Mouse (Mus musculus): ENCODE measurements around the gene Bcar3. TPM values are rescaled to one million over a fixed set of nuclear protein-coding genes. Genes with fewer than 3 reads are reported as not detected.

Gene Bcar3
- total and polyA plus RNA-seq, 3 experiments = not detected

DNA sequence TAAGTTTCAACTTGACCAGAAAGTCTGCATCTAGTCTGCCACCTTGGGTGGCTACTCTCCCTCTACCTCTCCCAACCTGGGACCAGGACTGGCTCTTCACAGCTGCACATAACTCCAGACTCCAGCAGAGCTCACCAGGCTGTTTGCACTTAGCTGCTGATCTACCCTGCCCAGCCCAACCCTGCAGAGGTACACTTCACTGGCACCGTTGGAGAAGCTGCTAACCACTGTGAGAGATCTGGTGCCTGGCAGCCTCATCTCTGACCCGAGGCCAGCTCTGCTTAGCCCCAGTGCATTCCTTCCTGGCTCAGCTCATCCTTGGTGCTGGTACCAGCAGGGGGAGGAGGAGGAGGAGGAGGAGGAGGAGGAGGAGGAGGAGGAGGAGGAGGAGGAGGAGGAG is 68.8 kb downstream of the Bcar3 start:
- H3K9ac ChIP-seq (ENCODE audit: control insufficient read depth, low read depth, low read length, poor library complexity, severe bottlenecking) = no peak overlapping the region
- H3K9me3 ChIP-seq (replicated peaks; ENCODE audit: insufficient read depth, low read length) = no peaks in the 10 kb centered on the region
- H3K36me3 ChIP-seq (ENCODE audit: control insufficient read depth in 1 of 2, insufficient read depth in 2 of 2, low read length in 2 of 2) = no peaks in the 10 kb centered on the region
- no peak for DNase-seq (ENCODE audit: low read depth, low spot score)
- H3K79me2 ChIP-seq (ENCODE audit: control insufficient read depth, insufficient read depth, low read length, poor library complexity) = no peaks in the 10 kb centered on the region
- H3K4me1 ChIP-seq (ENCODE audit: control insufficient read depth in 1 of 2, insufficient read depth in 2 of 2, low read length in 2 of 2) = no peaks in the 10 kb centered on the region
- no peaks in the 10 kb centered on the region; a peak in 1 of 4 replicates for H3K27me3 ChIP-seq (ENCODE audit: control insufficient read depth in 1 of 2, insufficient read depth in 2 of 2, low read length in 2 of 2)
- no peak overlapping the region for H3K4me3 ChIP-seq (ENCODE audit: control insufficient read depth in 1 of 2, insufficient read depth in 1 of 2, low read depth in 2 of 2, low read length in 2 of 2)
- TF ChIP-seq HCFC1 (IDR thresholded peaks at IDR 0.05; ENCODE audit: low read depth, low read length) (no peak), ELF1 (IDR thresholded peaks at IDR 0.05; ENCODE audit: low read depth, low read length) (no peak), E2F4 (IDR thresholded peaks at IDR 0.05; ENCODE audit: borderline replicate concordance, low read depth, low read length) (no peak), MYC (IDR thresholded peaks at IDR 0.05; ENCODE audit: low read depth, low read length) (no peak), EP300 (IDR thresholded peaks at IDR 0.05; ENCODE audit: low read depth in 1 of 2, low read length in 2 of 2) (no peak), NELFE (IDR thresholded peaks at IDR 0.05; ENCODE audit: low read depth, low read length) (no peak), TBP (IDR thresholded peaks at IDR 0.05; ENCODE audit: low read depth, low read length) (no peak), RAD21 (IDR thresholded peaks at IDR 0.05; ENCODE audit: low read depth, low read length) (no peak), GATA1 (IDR thresholded peaks at IDR 0.05; ENCODE audit: low read depth, low read length) (no peak), JUND (IDR thresholded peaks at IDR 0.05; ENCODE audit: low read depth, low read length) (no peak), USF1 (IDR thresholded peaks at IDR 0.05; ENCODE audit: low read depth, low read length) (no peak), MXI1 (IDR thresholded peaks at IDR 0.05; ENCODE audit: low read depth, low read length) (no peak), POLR2AphosphoS2 (IDR thresholded peaks at IDR 0.05; ENCODE audit: low read length) (no peak), TCF12 (IDR thresholded peaks at IDR 0.05; ENCODE audit: low read depth, low read length) (no peak), SIN3A (IDR thresholded peaks at IDR 0.05; ENCODE audit: low read length) (no peak), POLR2AphosphoS5 (IDR thresholded peaks at IDR 0.05; ENCODE audit: borderline replicate concordance, low read depth, low read length) (no peak), ZMIZ1 (IDR thresholded peaks at IDR 0.05; ENCODE audit: low read depth, low read length) (no peak), NRF1 (IDR thresholded peaks at IDR 0.05; ENCODE audit: insufficient read depth, low read depth, low read length, poor library complexity, severe bottlenecking) (no peak)
- H3K27ac ChIP-seq (ENCODE audit: control insufficient read depth, low read depth, low read length) = no peak overlapping the region

DNA sequence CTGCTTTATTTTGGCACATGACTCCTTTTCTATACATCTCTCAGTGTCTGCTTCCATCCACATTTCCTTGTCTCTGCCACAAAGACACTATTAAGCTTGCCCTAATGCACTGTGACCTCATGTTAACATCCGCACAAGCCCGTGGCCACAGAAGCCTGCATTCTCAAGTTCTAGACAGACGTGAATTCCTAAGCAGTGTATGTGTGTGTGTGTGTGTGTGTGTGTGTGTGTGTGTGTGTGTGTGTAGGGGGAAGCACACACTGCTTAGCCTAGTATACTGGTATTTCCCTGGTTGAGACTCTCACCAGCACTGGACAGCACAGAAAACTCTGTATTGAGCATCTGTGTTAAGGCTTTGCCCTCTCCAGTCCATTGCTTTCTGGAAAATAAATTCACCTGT is 70.6 kb downstream of the Bcar3 start:
- H3K4me1 ChIP-seq (ENCODE audit: control insufficient read depth in 1 of 2, insufficient read depth in 2 of 2, low read length in 2 of 2) = no peaks in the 10 kb centered on the region
- no peaks in the 10 kb centered on the region for H3K79me2 ChIP-seq (ENCODE audit: control insufficient read depth, insufficient read depth, low read length, poor library complexity)
- H3K36me3 ChIP-seq (ENCODE audit: control insufficient read depth in 1 of 2, insufficient read depth in 2 of 2, low read length in 2 of 2) = no peaks in the 10 kb centered on the region

More for the DNA sequence above, 70.6 kb downstream of the Bcar3 start:
- no peak overlapping the region for H3K27ac ChIP-seq (ENCODE audit: control insufficient read depth, low read depth, low read length)
- no peaks in the 10 kb centered on the region; a peak in 1 of 4 replicates for H3K27me3 ChIP-seq (ENCODE audit: control insufficient read depth in 1 of 2, insufficient read depth in 2 of 2, low read length in 2 of 2)
- H3K4me3 ChIP-seq (ENCODE audit: control insufficient read depth in 1 of 2, insufficient read depth in 1 of 2, low read depth in 2 of 2, low read length in 2 of 2) = no peak overlapping the region
- no peaks in the 10 kb centered on the region for H3K9me3 ChIP-seq (replicated peaks; ENCODE audit: insufficient read depth, low read length)
- DNase-seq (ENCODE audit: low read depth, low spot score) = no peak
- no peak overlapping the region for H3K9ac ChIP-seq (ENCODE audit: control insufficient read depth, low read depth, low read length, poor library complexity, severe bottlenecking)
- no peak for TF ChIP-seq MXI1 (IDR thresholded peaks at IDR 0.05; ENCODE audit: low read depth, low read length)
- no peak for TF ChIP-seq ZNF384 (IDR thresholded peaks at IDR 0.05; ENCODE audit: low read depth, low read length)
- TF ChIP-seq TBP (IDR thresholded peaks at IDR 0.05; ENCODE audit: low read depth, low read length) = no peak
- no peak for TF ChIP-seq EP300 (IDR thresholded peaks at IDR 0.05; ENCODE audit: low read depth in 1 of 2, low read length in 2 of 2)
- no peak for TF ChIP-seq HCFC1 (IDR thresholded peaks at IDR 0.05; ENCODE audit: low read depth, low read length)
- no peak for TF ChIP-seq GABPA (IDR thresholded peaks at IDR 0.05; ENCODE audit: low read depth, low read length)
- TF ChIP-seq RCOR1 (IDR thresholded peaks at IDR 0.05; ENCODE audit: low read depth, low read length) = no peak
- no peak for TF ChIP-seq POLR2A (IDR thresholded peaks at IDR 0.05; ENCODE audit: control insufficient read depth in 1 of 2, insufficient read depth in 1 of 2, low read depth in 1 of 2, low read length in 2 of 2, poor library complexity in 1 of 2)
- no peak for TF ChIP-seq MYC (IDR thresholded peaks at IDR 0.05; ENCODE audit: low read depth, low read length)
- TF ChIP-seq MYB (IDR thresholded peaks at IDR 0.05; ENCODE audit: low read depth, low read length) = no peak
- TF ChIP-seq E2F4 (IDR thresholded peaks at IDR 0.05; ENCODE audit: borderline replicate concordance, low read depth, low read length) = no peak
- no peak for TF ChIP-seq USF1 (IDR thresholded peaks at IDR 0.05; ENCODE audit: low read depth, low read length)

All from MEL (cell line).